Mouse (Mus musculus) lung, embryonic 16.5 days (tissue): ENCODE results near the gene Cdh13. TPM values are rescaled to one million over a fixed set of nuclear protein-coding genes. Genes with fewer than 3 reads are reported as not detected.

Experiments
- ATAC-seq: fragments of 200-750 bp; cut with Nextera tagmentation; 2 replicates; pipeline ENCODE4 v1.8.0; 2017; ENCODE audit warnings: low read depth, mild to moderate bottlenecking, moderate library complexity
- H3K27ac ChIP-seq: fragments of 300-500 bp; sonication (generic); 2 replicates; pipeline ENCODE4 v1.5.1; 2014; ENCODE audit warnings: mild to moderate bottlenecking, control low read depth, low read length
- H3K27me3 ChIP-seq: fragments of 300-500 bp; sonication (generic); 2 replicates; pipeline ENCODE4 v1.6.1; 2014; ENCODE audit warnings: low read depth, low read length, mixed read lengths; ENCODE audit not compliant: control insufficient read depth, insufficient read depth
- H3K36me3 ChIP-seq: fragments of 300-500 bp; sonication (generic); 2 replicates; pipeline ENCODE4 v1.6.1; 2014; ENCODE audit warnings: low read length; ENCODE audit not compliant: control insufficient read depth, insufficient read depth
- H3K4me1 ChIP-seq: fragments of 300-500 bp; sonication (generic); replicated peaks from 2 replicates; pipeline ENCODE4 v1.6.1; 2014; ENCODE audit warnings: low read length, mixed read lengths; ENCODE audit not compliant: control insufficient read depth, insufficient read depth
- H3K4me2 ChIP-seq: fragments of 300-500 bp; sonication (generic); 2 replicates; pipeline ENCODE4 v1.6.1; 2014; ENCODE audit warnings: low read depth, low read length, control low read depth
- H3K4me3 ChIP-seq: fragments of 300-500 bp; sonication (generic); 2 replicates; pipeline ENCODE4 v1.5.1; 2014; ENCODE audit warnings: mild to moderate bottlenecking, low read length, control low read depth
- H3K9ac ChIP-seq: fragments of 300-500 bp; sonication (generic); 2 replicates; pipeline ENCODE4 v1.6.1; 2014; ENCODE audit warnings: low read length, control low read depth
- H3K9me3 ChIP-seq: fragments of 300-500 bp; sonication (generic); 2 replicates; pipeline ENCODE4 v1.6.1; 2016; ENCODE audit warnings: low read length; ENCODE audit not compliant: control insufficient read depth
- WGBS: fragments of 180-500 bp; shearing (Covaris S2); extraction: QIAGEN DNeasy Blood & Tissue Kit; methylation state at CpG from one replicate; pipeline ENCODE4 v1.1.7; 2014; 5-methylcytosine and 5-hydroxymethylcytosine counted together
- polyA plus RNA-seq: library from polyadenylated mRNA; unstranded; fragments of >200 nt; fragmentation: Nextera tagmentation; extraction: Ambion mirVana; gene quantifications from 2 replicates; pipeline ENCODE4 v1.2.1, GENCODE M21; 2015

Cdh13 gene
- polyA plus RNA-seq, 1 experiment from 2014 or later, result 5.8 TPM

DNA sequence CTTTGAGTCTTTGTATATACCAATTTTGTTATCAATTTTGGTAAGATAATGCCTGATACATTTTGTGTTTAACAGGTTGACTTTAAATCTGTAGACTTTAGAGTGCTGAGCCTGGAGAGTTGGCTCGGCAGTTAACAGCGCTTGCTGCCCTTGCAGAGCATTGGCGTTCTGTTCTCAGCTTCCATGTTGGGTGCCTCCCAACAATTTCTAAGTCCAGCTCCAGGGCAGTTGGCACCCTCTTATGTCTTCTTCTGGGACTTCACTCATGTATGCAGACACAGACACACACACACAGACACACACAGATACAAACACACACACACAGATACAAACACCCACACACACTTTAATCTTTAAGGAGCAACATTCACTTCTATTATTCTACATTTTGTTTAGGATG, 672.6 kb downstream of the Cdh13 start:
- ATAC-seq, result no peak
- Histone ChIP-seq H3K9me3 (no peaks in the 10 kb centered on the region), H3K27me3 (no peaks in the 10 kb centered on the region), H3K9ac (no peak overlapping the region), H3K4me2 (no peak overlapping the region), H3K27ac (no peak overlapping the region), H3K4me1 (no peaks in the 10 kb centered on the region), H3K4me3 (no peak overlapping the region), H3K36me3 (no peaks in the 10 kb centered on the region)
- 77% methylated on average over 3 of the region's 3 CpGs for WGBS

DNA sequence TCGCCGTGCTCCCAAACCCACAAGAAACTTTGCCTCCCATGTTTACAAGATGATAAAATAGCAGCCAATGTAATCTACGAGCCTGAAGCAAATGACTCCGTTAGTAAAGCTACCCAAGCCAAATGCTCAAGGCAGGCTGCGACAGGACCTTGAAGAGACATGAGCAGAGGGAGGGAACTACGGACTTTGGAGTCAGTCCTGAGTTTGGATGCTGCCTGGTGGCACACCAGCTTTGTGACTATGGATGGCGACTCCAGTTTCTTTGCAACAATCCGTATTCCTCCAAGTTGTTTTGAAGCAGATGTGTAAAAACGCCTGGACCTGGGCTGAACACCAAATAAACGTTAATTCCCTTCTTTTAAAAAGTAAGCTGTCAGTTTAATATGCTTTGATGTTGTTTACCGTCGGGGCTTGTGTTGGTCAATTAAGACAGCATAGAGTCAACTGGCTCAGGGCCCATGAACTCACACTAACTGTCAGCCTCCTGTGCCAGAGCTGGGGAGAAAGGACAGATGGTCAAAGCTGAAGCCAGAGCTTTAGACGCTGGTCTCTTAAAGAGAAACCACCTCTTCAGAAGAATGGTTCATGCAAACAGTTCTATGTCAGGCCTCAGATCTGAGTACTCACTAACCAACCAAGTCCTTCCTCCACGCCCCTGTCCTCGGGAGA, 678.5 kb downstream of the Cdh13 start:
- Histone ChIP-seq H3K4me1 (peaks cover 3% of the 10 kb centered on the region; the same call in 1 of the 2 replicates), H3K9ac (no peak overlapping the region), H3K36me3 (no peaks in the 10 kb centered on the region), H3K4me3 (no peak overlapping the region), H3K4me2 (no peak overlapping the region), H3K9me3 (no peaks in the 10 kb centered on the region), H3K27me3 (no peaks in the 10 kb centered on the region), H3K27ac (no peak overlapping the region)
- peak; percentile 92 for ATAC-seq
- 49% methylated on average over 15 of the region's 15 CpGs for WGBS

DNA sequence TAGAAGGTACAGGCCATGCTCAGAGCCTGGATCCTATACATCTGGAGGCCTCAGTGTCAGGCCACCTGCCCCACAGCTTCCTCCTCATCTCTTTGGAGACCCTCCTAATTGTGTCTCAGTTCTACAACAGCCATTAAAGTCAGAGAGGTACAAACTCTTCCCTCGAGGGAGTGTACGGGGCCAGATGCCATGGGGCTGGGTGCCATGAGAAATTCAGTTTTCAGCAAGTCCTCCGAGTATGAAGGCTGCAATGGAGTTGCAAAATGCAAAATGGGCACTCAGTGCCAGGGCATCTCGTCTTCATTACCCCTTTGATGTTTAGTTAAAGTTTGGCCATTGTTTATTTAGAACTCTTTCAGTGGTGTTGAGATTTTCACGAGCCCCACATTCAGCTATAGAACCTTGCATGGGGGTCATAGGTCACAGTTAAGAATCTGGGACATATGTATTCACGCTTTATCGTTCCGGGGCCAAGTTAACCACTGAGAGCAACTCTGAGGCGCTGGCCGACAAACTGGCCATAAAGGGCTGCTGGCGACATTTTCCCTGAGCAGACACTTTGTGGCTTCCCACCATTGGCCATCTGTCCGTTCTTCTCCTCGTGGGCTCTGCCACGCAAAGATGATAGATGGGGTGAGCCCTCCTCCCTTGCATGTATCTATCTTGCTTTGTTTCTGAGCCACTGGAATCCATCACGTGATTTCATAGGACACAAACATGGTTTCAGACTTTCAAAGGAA, 681.7 kb downstream of the Cdh13 start:
- Histone ChIP-seq H3K27ac (no peak overlapping the region), H3K27me3 (no peaks in the 10 kb centered on the region), H3K4me3 (no peak overlapping the region), H3K9me3 (no peaks in the 10 kb centered on the region), H3K4me1 (peaks cover 3% of the 10 kb centered on the region; the same call in 1 of the 2 replicates), H3K4me2 (no peak overlapping the region), H3K36me3 (no peaks in the 10 kb centered on the region), H3K9ac (no peak overlapping the region)
- no peak for ATAC-seq
- 50% methylated on average over 15 of the region's 15 CpGs for WGBS

GRCm38 (mm10) chr8:118968896-118969295, 685.4 kb downstream of the Cdh13 start:
- Histone ChIP-seq H3K4me2 (no peak overlapping the region), H3K4me1 (no peaks in the 10 kb centered on the region), H3K27me3 (no peaks in the 10 kb centered on the region), H3K9me3 (no peaks in the 10 kb centered on the region), H3K4me3 (no peak overlapping the region), H3K27ac (no peak overlapping the region), H3K36me3 (no peaks in the 10 kb centered on the region), H3K9ac (no peak overlapping the region)
- 43% methylated on average over 4 of the region's 4 CpGs for WGBS
- no peak for ATAC-seq

DNA sequence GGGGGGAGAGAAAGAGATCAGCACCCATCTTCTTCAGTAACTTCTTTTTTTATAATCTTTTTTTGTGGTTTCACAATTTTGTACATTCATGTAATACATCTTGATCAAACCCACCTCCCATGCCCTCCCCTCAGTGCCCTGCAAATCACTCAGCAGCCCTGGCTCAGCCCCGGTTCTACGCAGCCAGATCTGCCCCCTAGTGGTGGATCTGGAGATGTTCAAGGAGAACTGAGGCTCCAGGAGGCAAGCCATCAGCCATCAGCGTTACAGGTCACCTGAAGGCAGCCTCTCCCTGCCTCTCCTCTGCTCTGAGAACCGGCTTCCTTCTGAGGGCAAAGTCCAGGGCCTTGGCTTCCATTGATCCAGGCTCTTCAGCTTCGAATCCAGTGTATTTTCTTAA, 696.3 kb downstream of the Cdh13 start:
- H3K4me2 ChIP-seq, result no peak overlapping the region
- ATAC-seq, result no peak

DNA sequence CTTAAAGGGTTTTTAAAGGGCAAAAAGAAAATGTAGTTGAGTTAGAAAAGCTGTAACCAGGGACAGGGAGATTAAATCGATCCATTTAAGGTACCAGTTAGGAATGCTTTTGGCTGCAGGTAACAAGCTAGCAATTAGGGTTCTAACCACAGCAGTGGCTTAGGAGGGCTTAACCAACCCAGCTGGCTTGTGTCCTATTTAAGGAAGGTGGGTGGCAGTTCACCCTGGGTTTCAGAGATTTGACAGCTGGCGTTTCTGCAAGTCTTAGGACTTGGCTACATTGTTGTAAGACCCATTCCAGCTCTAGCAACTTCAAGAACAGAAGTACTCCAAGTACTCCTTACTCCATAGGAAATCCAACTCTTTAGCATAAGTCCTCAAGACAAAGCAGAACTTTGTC, 700.2 kb downstream of the Cdh13 start:
- Histone ChIP-seq H3K27ac (no peak overlapping the region), H3K9me3 (no peaks in the 10 kb centered on the region), H3K4me1 (no peaks in the 10 kb centered on the region), H3K9ac (no peak overlapping the region), H3K36me3 (no peaks in the 10 kb centered on the region), H3K27me3 (no peaks in the 10 kb centered on the region), H3K4me2 (no peak overlapping the region), H3K4me3 (no peak overlapping the region)
- WGBS, result 77% methylated on average over 2 of the region's 2 CpGs
- ATAC-seq, result no peak

More for the DNA sequence above, 696.3 kb downstream of the Cdh13 start:
- Histone ChIP-seq H3K27ac (no peak overlapping the region), H3K4me3 (no peak overlapping the region), H3K9ac (no peak overlapping the region), H3K9me3 (no peaks in the 10 kb centered on the region), H3K27me3 (no peaks in the 10 kb centered on the region), H3K4me1 (no peaks in the 10 kb centered on the region), H3K36me3 (no peaks in the 10 kb centered on the region)
- WGBS, result 18% methylated on average over 5 of the region's 5 CpGs

- no peaks in the 10 kb centered on the region for H3K4me1 ChIP-seq
- no peak overlapping the region for H3K4me2 ChIP-seq
- H3K4me3 ChIP-seq, result no peak overlapping the region
- H3K9ac ChIP-seq, result no peak overlapping the region
- 0 out of 2 replicates have a peak, but pooled peaks cover 2% of the 10 kb centered on the region for H3K9me3 ChIP-seq
- no peaks in the 10 kb centered on the region for H3K36me3 ChIP-seq
- H3K27me3 ChIP-seq, result no peaks in the 10 kb centered on the region
- H3K27ac ChIP-seq, result no peak overlapping the region
- no peak for ATAC-seq
- 41% methylated on average over 1 of the region's 1 CpGs for WGBS
Measured at GRCm38 (mm10) chr8:118986796-118987195, 703.3 kb downstream of the Cdh13 start.

DNA sequence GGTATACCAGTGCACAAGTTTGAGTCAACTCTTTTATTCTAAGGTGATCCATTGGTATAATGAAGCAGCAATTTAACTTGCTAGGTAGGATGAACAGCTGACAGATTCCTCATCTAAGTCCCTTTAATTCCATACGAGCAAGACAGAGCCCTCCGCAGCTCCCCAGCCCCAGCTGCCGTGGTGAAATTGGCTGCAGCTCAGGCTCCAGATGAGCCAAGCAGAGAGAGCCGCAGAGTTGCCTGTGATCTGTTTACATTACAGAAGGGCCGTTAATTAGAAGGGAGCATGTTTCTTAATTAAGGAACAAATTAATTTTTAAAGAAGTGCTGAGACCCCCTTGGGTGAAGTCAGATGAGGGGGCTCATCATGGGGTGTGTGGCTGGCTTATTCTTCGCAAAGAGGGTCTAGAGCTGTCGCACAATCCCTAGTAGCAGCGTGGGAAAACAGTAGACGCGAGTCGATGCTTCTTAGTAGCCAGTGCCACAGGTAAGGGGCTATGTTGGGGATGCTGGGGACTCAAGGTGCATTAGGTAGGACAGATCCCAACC, 712.2 kb downstream of the Cdh13 start:
- Histone ChIP-seq H3K27ac (no peak overlapping the region), H3K27me3 (no peaks in the 10 kb centered on the region), H3K9me3 (no peaks in the 10 kb centered on the region), H3K4me3 (no peak overlapping the region), H3K4me2 (no peak overlapping the region), H3K4me1 (no peaks in the 10 kb centered on the region), H3K36me3 (no peaks in the 10 kb centered on the region), H3K9ac (no peak overlapping the region)
- WGBS, result 77% methylated on average over 11 of the region's 11 CpGs
- ATAC-seq, result no peak

- Histone ChIP-seq H3K36me3 (no peaks in the 10 kb centered on the region), H3K9ac (no peak overlapping the region), H3K27me3 (no peaks in the 10 kb centered on the region), H3K4me1 (no peaks in the 10 kb centered on the region), H3K4me3 (no peak overlapping the region), H3K9me3 (no peaks in the 10 kb centered on the region), H3K4me2 (no peak overlapping the region), H3K27ac (no peak overlapping the region)
- WGBS, result 60% methylated on average over 1 of the region's 1 CpGs
- ATAC-seq, result no peak
Measured at GRCm38 (mm10) chr8:119000595-119000994, 717.1 kb downstream of the Cdh13 start.
